Mouse (Mus musculus) lung, adult 2 months (tissue): ENCODE measurements around the gene Slc25a18. TPM values are rescaled to one million over a fixed set of nuclear protein-coding genes. Genes with fewer than 3 reads are reported as not detected.
A peak's percentile ranks its signal among the peaks of the same experiment; 100 is the strongest.
"Not testable (repeated sequence)": the region's sequence is repeated elsewhere in the genome, so short reads cannot be mapped to it uniquely, and the experiment has no call there.

ENCODE experiments used
- DNase-seq: peaks from one replicate; pipeline ENCODE4 v3.0.0; 2022
- H3K4me1 ChIP-seq: fragments of 200-500 bp; 2 replicates; pipeline ENCODE4 v1.6.1; 2011; ENCODE audit warnings: low read length; ENCODE audit not compliant: control insufficient read depth, insufficient read depth
- H3K4me3 ChIP-seq: fragments of 200-500 bp; replicated peaks from 2 replicates; pipeline ENCODE3; 2011; ENCODE audit warnings: low read depth, mild to moderate bottlenecking, control low read depth, low read length; ENCODE audit errors: extremely low read depth
- CTCF ChIP-seq: fragments of 200-500 bp; IDR thresholded peaks from 2 replicates; pipeline ENCODE4 v1.5.1; 2011; ENCODE audit warnings: mild to moderate bottlenecking, low read length, control low read depth; ENCODE audit not compliant: insufficient read depth
- POLR2A ChIP-seq: fragments of 200-500 bp; IDR thresholded peaks from 2 replicates; pipeline ENCODE4 v1.6.1; 2011; ENCODE audit warnings: low read depth, mild to moderate bottlenecking, control low read depth, low read length, borderline replicate concordance; ENCODE audit errors: extremely low read depth
- WGBS: fragments of 180-500 bp; shearing (Covaris S2); methylation state at CpG from one replicate; pipeline ENCODE4 v1.1.7; 2018; 5-methylcytosine and 5-hydroxymethylcytosine counted together
- polyA plus RNA-seq: library from polyadenylated mRNA; depleted of rRNA; stranded (reverse); fragments of >200 nt; gene quantifications from 2 replicates; pipeline ENCODE4 v1.2.3, GENCODE M21; 2012

The Slc25a18 gene
- polyA plus RNA-seq, 1 experiment, result 1.6 TPM

- no peaks in the 10 kb centered on the region for H3K4me1 ChIP-seq
- DNase-seq, result no peak
- WGBS, result 75% methylated on average over 8 of the region's 8 CpGs
- TF ChIP-seq CTCF (0 out of 2 replicates have a peak, but pooled peaks have one; percentile 4), POLR2A (no peak)
- H3K4me3 ChIP-seq, result no peak overlapping the region
Measured at GRCm38 (mm10) chr6:120792947-120793346, 19.6 kb downstream of the Slc25a18 start.

- no peak for DNase-seq
- no peak for TF ChIP-seq POLR2A
- no peak for TF ChIP-seq CTCF
- Histone ChIP-seq H3K4me1 (no peaks in the 10 kb centered on the region), H3K4me3 (no peak overlapping the region)
- 70% methylated on average over 5 of the region's 5 CpGs for WGBS
Measured at GRCm38 (mm10) chr6:120795422-120796086, 22.2 kb downstream of the Slc25a18 start.

- 86% methylated on average over 2 of the region's 2 CpGs for WGBS
- no peak for DNase-seq
- TF ChIP-seq CTCF (no peak), POLR2A (no peak)
- H3K4me1 ChIP-seq, result no peaks in the 10 kb centered on the region
- H3K4me3 ChIP-seq, result no peak overlapping the region
Measured at GRCm38 (mm10) chr6:120796111-120796510, 22.7 kb downstream of the Slc25a18 start.

GRCm38 (mm10) chr6:120798019-120798418, 24.6 kb downstream of the Slc25a18 start:
- no peak for DNase-seq
- TF ChIP-seq POLR2A (no peak), CTCF (no peak)
- WGBS, result 81% methylated on average over 7 of the region's 7 CpGs
- Histone ChIP-seq H3K4me3 (no peak overlapping the region), H3K4me1 (no peaks in the 10 kb centered on the region)

- WGBS, result 72% methylated on average over 4 of the region's 4 CpGs
- Histone ChIP-seq H3K4me1 (no peaks in the 10 kb centered on the region), H3K4me3 (no peak overlapping the region)
Measured at GRCm38 (mm10) chr6:120798905-120799304, 25.5 kb downstream of the Slc25a18 start.

GRCm38 (mm10) chr6:120799581-120800041, 26.2 kb downstream of the Slc25a18 start:
- TF ChIP-seq POLR2A (no peak), CTCF (no peak)
- no peak for DNase-seq
- no peaks in the 10 kb centered on the region for H3K4me1 ChIP-seq
- no peak overlapping the region for H3K4me3 ChIP-seq
- WGBS, result 81% methylated on average over 4 of the region's 4 CpGs

More at GRCm38 (mm10) chr6:120798905-120799304, 25.5 kb downstream of the Slc25a18 start:
- no peak for DNase-seq
- TF ChIP-seq POLR2A (no peak), CTCF (no peak)

GRCm38 (mm10) chr6:120806999-120807737, 33.8 kb downstream of the Slc25a18 start:
- Histone ChIP-seq H3K4me3 (no peak overlapping the region), H3K4me1 (no peaks in the 10 kb centered on the region)
- no peak for TF ChIP-seq CTCF
- no peak for TF ChIP-seq POLR2A
- no peak for DNase-seq
- 78% methylated on average over 5 of the region's 5 CpGs for WGBS

GRCm38 (mm10) chr6:120807738-120808081, 34.3 kb downstream of the Slc25a18 start:
- TF ChIP-seq POLR2A (no peak), CTCF (no peak)
- DNase-seq, result no peak
- 80% methylated on average over 4 of the region's 4 CpGs for WGBS
- Histone ChIP-seq H3K4me1 (no peaks in the 10 kb centered on the region), H3K4me3 (no peak overlapping the region)

GRCm38 (mm10) chr6:120811999-120812398, 38.6 kb downstream of the Slc25a18 start:
- not testable (repeated sequence) for H3K4me1 ChIP-seq, DNase-seq, H3K4me3 ChIP-seq
- WGBS, result 97% methylated on average over 10 of the region's 10 CpGs

GRCm38 (mm10) chr6:120819294-120819693, 45.9 kb downstream of the Slc25a18 start:
- 80% methylated on average over 2 of the region's 2 CpGs for WGBS
- no peak for TF ChIP-seq CTCF
- TF ChIP-seq POLR2A, result no peak
- no peak for DNase-seq
- Histone ChIP-seq H3K4me3 (no peak overlapping the region), H3K4me1 (peaks cover 5% of the 10 kb centered on the region)

GRCm38 (mm10) chr6:120820144-120820543, 46.8 kb downstream of the Slc25a18 start:
- 80% methylated on average over 5 of the region's 5 CpGs for WGBS
- no peak overlapping the region for H3K4me3 ChIP-seq
- TF ChIP-seq CTCF, result no peak
- TF ChIP-seq POLR2A, result no peak
- no peak for DNase-seq
- peaks cover 5% of the 10 kb centered on the region for H3K4me1 ChIP-seq
